In genomic region chr12:116467030-116467429, GRCm38 (mm10) we compare ENCODE assay signal across 18 mouse cellular contexts. TPM values are rescaled to one million over a fixed set of nuclear protein-coding genes. Genes with fewer than 3 reads are reported as not detected.
DNase-seq lines count a peak whose midpoint lies in the region; ATAC-seq lines count a peak whose summit lies in the region.
"Had no signal": no experiment of that assay in that cellular context is flagged by ENCODE, and none has a peak within 500 bp of the region (broad histone marks: within the 10 kb centered on the region; RNA-seq: fewer than 3 reads in every experiment).

No protein-coding gene starts in this region.

- H3K4me1 ChIP-seq in limb, embryonic 11.5 days (ENCODE audit: control insufficient read depth, insufficient read depth, low read length) = no peaks in the 10 kb centered on the region
- no peaks in the 10 kb centered on the region for H3K4me1 ChIP-seq in limb, embryonic 10.5 days
- H3K4me1 ChIP-seq: liver, embryonic 15.5 days; midbrain, embryonic 15.5 days; neural tube, embryonic 15.5 days had no signal

- WGBS in limb, embryonic 11.5 days = 91% methylated on average over 5 of the region's 5 CpGs
- WGBS in limb, embryonic 10.5 days = 90% methylated on average over 5 of the region's 5 CpGs

- DNase-seq in limb, embryonic 11.5 days (ENCODE audit: low spot score) = peak; percentile 17
- no peak for DNase-seq in limb, embryonic 10.5 days (ENCODE audit: low spot score)
- DNase-seq in naive thymus-derived CD4-positive, alpha-beta T cell, adult 2 months (ENCODE audit: low read depth) = peak; percentile 75
- no peak for DNase-seq in adrenal gland, postnatal 25 days
- DNase-seq in yolk sac, embryonic 10.5 days (ENCODE audit: low spot score) = no peak
- DNase-seq in kidney, adult 18-20 months = no peak
- DNase-seq: adrenal gland, adult 8-10 months; B cell, adult 2 months; cerebellum, postnatal 25 days; heart, postnatal 14 days; layer of hippocampus, adult 9-11 months; lung, postnatal 36 days had no signal

- H3K27me3 ChIP-seq in limb, embryonic 11.5 days (ENCODE audit: control insufficient read depth, insufficient read depth, low read length) = no peaks in the 10 kb centered on the region
- no peaks in the 10 kb centered on the region for H3K27me3 ChIP-seq in limb, embryonic 10.5 days (ENCODE audit: low read depth, poor library complexity, severe bottlenecking)
- H3K27me3 ChIP-seq: liver, embryonic 15.5 days; midbrain, embryonic 15.5 days; neural tube, embryonic 15.5 days had no signal

- no peak overlapping the region for H3K9ac ChIP-seq in limb, embryonic 11.5 days (ENCODE audit: low read length)
- H3K9ac ChIP-seq: liver, embryonic 15.5 days; midbrain, embryonic 15.5 days; neural tube, embryonic 15.5 days had no signal

- no peaks in the 10 kb centered on the region for H3K36me3 ChIP-seq in limb, embryonic 11.5 days (ENCODE audit: control insufficient read depth, insufficient read depth, low read length)
- peaks cover 23% of the 10 kb centered on the region for H3K36me3 ChIP-seq in limb, embryonic 10.5 days
- H3K36me3 ChIP-seq: midbrain, embryonic 15.5 days; neural tube, embryonic 15.5 days had no signal

- no peaks in the 10 kb centered on the region for H3K9me3 ChIP-seq in limb, embryonic 11.5 days (ENCODE audit: control insufficient read depth, low read length)
- no peaks in the 10 kb centered on the region for H3K9me3 ChIP-seq in limb, embryonic 10.5 days (replicated peaks)
- H3K9me3 ChIP-seq: liver, embryonic 15.5 days; midbrain, embryonic 15.5 days; neural tube, embryonic 15.5 days had no signal

- no peak overlapping the region for H3K4me3 ChIP-seq in limb, embryonic 11.5 days (ENCODE audit: low read depth, low read length)
- H3K4me3 ChIP-seq in limb, embryonic 10.5 days = no peak overlapping the region
- H3K4me3 ChIP-seq: liver, embryonic 15.5 days; midbrain, embryonic 15.5 days; neural tube, embryonic 15.5 days had no signal

- H3K27ac ChIP-seq in limb, embryonic 11.5 days (replicated peaks; ENCODE audit: low read depth, low read length) = no peak overlapping the region
- H3K27ac ChIP-seq in limb, embryonic 10.5 days = no peak overlapping the region
- H3K27ac ChIP-seq: kidney, postnatal 0 days; liver, embryonic 15.5 days; midbrain, embryonic 15.5 days; neural tube, embryonic 15.5 days had no signal

- ATAC-seq in limb, embryonic 11.5 days (ENCODE audit: insufficient number of reproducible peaks, low FRiP score, low TSS enrichment, low read depth) = no peak
- ATAC-seq in CD4-positive, CD25-positive, alpha-beta regulatory T cell, adult 4 months = peak; percentile 98
- ATAC-seq in granulocyte monocyte progenitor cell, adult 5-6 weeks (replicated peaks; ENCODE audit: poor library complexity, severe bottlenecking) = peak; percentile 46
- ATAC-seq: midbrain, embryonic 15.5 days had no signal

- H3K4me2 ChIP-seq in limb, embryonic 11.5 days (ENCODE audit: low read depth, severe bottlenecking) = no peak overlapping the region
- H3K4me2 ChIP-seq: liver, embryonic 15.5 days; midbrain, embryonic 15.5 days; neural tube, embryonic 15.5 days had no signal

RNA-seq across cellular contexts. Expression of gene Ptprn2, which starts 18.5 kb away (rescaled TPM):
- 0.11 TPM in 1 of 2 replicates, not detected in the other for polyA plus RNA-seq in limb, embryonic 11.5 days (2014; fragmentation: Nextera tagmentation; extraction: Ambion mirVana)
- polyA plus RNA-seq in limb, embryonic 10.5 days (2016; fragmentation: Nextera tagmentation; extraction: Ambion mirVana) = 0.09 and 0.16 TPM in 2 replicates
- not detected for polyA plus RNA-seq in CD4-positive, CD25-positive, alpha-beta regulatory T cell, adult 4 months (2017; shearing (Covaris generic))
- total RNA-seq in granulocyte monocyte progenitor cell, adult 5-6 weeks (2014; fragmentation: Nextera tagmentation) = not detected in 2 replicates
- not detected in 2 replicates for total RNA-seq in granulocyte monocyte progenitor cell, adult 5-6 weeks (2017)
- total RNA-seq in adrenal gland, postnatal 25 days (2021) = 15.1 and 21.7 TPM in 2 replicates

Comparison
In these comparisons a context has a peak if more than half of its experiments do, and no peak if none do; other contexts are left out.
1. DNase-seq: peak in limb, embryonic 11.5 days (single experiment) and naive thymus-derived CD4-positive, alpha-beta T cell, adult 2 months (single experiment); none in limb, embryonic 10.5 days (single experiment), adrenal gland, postnatal 25 days (single experiment), yolk sac, embryonic 10.5 days (single experiment) and kidney, adult 18-20 months (single experiment).